Mouse (Mus musculus) erythroblast, embryonic 14.5 days (primary cell): ENCODE measurements around the gene Prkcb.

Experiments used
- GATA1 ChIP-seq: IDR thresholded peaks from 2 replicates; pipeline ENCODE4 v1.6.1; 2012; ENCODE audit warnings: low read length, inconsistent platforms, mixed read lengths
- TAL1 ChIP-seq: IDR thresholded peaks from 3 replicates; pipeline ENCODE4 v1.6.1; 2012; ENCODE audit warnings: low read length, inconsistent platforms, mixed read lengths

GRCm38 (mm10) chr7:122292151-122292550 lies 3.6 kb downstream of the Prkcb start:
- TF ChIP-seq GATA1 (no peak), TAL1 (no peak)
